Mouse (Mus musculus) thymus, postnatal 14 days (tissue): ENCODE measurements at regions not wholly inside any gene's neighbourhood (a gene's known extent, or its start where the extent isn't known, plus 50 kb on each side); places are given as distances from the start of the nearest gene placed in this dataset.
A peak's percentile ranks its signal among the peaks of the same experiment; 100 is the strongest.

Source experiments
- DNase-seq: peaks from one replicate; pipeline ENCODE4 v3.0.0; 2021

DNA sequence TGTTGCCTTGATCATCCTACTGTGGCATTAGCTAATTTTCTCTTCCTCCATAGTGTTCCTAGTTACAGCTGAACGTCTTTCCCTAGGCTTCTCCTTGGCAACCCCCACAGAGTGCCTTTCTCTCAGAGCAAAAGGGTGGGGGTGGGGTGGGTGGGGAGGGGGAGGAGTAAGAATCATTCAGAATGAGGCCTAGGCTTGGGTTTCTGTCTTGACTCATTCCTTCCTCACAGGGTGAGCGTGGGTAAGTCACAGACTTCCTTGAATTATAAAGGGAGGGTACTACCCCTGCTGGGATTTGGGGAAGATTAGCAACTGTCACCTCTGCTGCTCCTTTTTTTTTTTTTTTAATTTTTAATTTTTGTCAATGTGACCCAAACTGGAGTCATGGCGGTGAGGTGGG lies 114.5 kb downstream of the Dhx35 start:
- DNase-seq = no peak

- DNase-seq = no peak
These were observed 115.7 kb downstream of the Dhx35 start for GRCm38 (mm10) chr2:158910325-158910724.

GRCm38 (mm10) chr2:158911191-158911590 lies 116.6 kb downstream of the Dhx35 start:
- DNase-seq = no peak

GRCm38 (mm10) chr2:158912631-158913258 lies 118.1 kb downstream of the Dhx35 start:
- DNase-seq = peak; percentile 24

DNA sequence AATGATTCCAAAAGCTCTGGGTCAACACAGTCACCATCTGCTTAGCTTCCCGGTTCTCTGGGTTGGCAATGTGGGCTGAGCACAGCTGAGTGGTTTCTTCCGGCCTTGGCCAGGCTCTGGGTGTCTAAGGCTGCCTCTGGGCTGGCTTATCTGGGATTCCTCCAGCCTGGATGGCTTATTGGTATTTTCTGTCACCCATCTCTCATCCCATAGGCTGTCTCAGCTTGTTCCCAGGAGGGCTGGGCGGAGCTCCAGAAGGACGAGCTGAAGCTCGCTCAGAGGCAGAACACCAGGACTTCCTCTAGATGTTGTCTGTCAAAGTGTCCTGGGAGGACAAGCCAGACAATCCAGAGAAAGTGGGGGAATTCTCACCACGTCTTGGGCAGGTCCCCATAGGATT lies 122.8 kb downstream of the Dhx35 start:
- DNase-seq = no peak

GRCm38 (mm10) chr2:158918312-158918711 lies 123.7 kb downstream of the Dhx35 start:
- DNase-seq = no peak

GRCm38 (mm10) chr2:158921342-158922255 lies 127.0 kb downstream of the Dhx35 start:
- DNase-seq = no peak

- no peak for DNase-seq
These were observed 128.2 kb downstream of the Dhx35 start for GRCm38 (mm10) chr2:158922766-158923165.

DNA sequence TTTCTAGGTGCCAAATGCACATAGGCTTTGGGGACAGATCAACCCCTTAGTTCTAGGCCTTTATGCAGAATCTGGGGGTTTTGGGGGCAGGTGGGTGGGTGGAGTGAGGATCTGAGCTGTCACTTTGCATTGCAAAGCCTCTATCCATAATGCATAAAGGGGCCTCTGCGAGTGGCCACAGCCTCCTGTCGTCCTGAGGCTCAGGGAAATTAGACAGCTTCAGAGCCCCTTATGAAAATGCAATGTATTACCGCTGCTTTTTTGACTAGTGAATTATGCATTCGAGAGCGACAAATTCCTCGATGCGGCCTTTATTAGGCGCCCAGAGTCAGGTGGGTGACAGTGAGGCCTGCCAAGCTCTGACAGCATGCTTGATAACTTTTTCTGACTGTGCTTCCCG lies 134.9 kb downstream of the Dhx35 start:
- no peak for DNase-seq

DNA sequence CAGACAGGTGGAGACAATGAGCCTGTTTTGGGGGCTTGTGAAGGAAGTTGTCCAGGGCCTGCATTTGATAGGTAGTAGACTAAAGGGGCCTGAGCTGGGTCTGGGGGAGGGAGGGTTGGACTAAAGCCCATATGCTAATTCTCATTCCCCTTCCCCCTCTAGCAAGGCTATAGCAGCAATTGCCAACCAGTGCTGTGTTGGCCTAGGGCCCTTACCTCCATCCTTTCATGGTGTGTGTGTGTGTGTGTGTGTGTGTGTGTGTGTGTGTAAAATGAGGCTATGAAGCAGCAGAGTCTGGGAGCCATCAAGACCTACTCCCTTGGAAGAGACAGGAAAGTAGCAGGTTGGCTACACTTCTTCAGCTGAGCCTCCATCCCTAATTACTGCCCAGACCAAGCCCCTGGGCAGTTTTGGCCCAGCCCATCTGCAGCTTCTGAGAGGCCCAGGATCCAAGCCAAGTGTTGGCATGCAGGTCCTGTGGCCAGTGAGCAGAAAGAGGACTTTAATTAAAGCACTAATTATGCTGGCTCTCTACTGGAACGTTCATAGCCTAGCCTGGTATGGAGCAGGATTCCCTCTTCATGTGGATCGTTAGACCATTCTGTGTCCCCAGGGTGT lies 143.4 kb downstream of the Dhx35 start:
- no peak for DNase-seq

GRCm38 (mm10) chr2:158949418-158949817 lies 154.8 kb downstream of the Dhx35 start:
- no peak for DNase-seq

DNA sequence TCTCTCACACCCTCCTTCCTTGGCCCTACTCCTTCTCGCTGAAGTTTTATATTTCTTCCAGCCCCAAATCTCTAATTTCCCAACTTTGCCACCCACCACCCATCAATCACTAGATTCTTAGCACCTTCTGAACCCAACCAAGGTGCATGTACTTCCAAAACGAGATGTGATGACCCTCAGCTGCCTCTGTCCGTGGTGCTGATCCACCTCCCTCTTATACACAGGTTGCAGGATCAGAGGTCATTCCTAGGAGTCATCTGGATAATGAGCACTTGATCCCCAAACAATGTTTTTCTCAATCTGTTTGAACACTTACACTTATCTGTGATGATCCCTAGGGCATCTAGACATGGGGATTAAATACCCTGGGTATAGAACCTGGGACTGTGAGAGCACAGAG lies 156.5 kb downstream of the Dhx35 start:
- DNase-seq = no peak

DNA sequence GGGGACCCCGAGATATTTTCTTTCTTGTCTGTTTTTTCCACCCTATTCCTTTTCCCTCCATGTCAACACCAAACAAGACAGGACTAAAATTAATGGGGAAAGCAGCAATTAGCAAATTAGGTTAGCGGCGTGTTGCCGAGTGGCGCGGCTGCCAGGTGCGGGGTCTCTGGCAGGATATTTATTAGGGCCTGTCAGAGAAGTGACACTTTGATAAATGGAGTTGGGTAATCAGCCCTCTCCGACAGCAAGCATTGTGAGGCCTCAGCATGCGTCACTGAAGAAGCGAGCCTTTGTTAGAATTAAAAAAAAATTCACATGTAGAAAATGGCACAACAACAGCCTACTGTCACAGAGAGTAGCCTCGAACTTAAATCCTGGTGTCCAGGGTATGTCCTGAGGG lies 162.3 kb downstream of the Dhx35 start:
- no peak for DNase-seq

DNA sequence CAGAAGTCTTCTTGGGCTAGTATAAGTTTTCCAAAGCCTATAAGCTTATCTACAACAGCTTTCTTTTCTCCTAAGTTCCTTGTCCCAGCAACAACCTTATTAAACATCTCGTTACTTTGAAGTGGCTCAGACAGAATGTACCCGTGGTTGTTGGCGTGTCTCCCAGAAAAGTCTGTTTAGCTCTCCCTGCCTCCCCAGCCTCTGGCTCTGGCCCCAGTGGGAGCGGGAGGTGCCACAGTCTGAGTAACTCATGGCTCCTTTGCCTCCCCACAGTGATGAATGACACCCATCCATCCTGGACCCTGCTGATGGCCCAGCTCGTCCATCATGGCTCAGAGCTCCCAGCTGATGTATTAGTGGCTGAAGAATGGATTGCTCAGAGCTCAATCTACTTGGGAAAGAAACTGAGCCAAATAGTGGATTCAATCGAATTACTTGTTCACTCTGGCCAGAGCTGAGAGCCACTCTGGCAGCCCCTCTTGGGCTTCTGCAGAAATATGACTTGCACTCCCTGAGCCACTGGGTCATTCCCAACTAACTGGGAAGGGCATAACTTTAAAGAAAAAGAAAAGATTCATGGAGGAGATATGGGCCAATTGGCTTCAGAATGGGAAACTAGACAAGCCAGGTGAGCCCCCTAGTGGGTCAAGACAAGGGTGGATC lies 170.5 kb downstream of the Dhx35 start:
- DNase-seq = no peak

- no peak for DNase-seq
These were observed 177.6 kb downstream of the Dhx35 start for GRCm38 (mm10) chr2:158972178-158972577.

DNA sequence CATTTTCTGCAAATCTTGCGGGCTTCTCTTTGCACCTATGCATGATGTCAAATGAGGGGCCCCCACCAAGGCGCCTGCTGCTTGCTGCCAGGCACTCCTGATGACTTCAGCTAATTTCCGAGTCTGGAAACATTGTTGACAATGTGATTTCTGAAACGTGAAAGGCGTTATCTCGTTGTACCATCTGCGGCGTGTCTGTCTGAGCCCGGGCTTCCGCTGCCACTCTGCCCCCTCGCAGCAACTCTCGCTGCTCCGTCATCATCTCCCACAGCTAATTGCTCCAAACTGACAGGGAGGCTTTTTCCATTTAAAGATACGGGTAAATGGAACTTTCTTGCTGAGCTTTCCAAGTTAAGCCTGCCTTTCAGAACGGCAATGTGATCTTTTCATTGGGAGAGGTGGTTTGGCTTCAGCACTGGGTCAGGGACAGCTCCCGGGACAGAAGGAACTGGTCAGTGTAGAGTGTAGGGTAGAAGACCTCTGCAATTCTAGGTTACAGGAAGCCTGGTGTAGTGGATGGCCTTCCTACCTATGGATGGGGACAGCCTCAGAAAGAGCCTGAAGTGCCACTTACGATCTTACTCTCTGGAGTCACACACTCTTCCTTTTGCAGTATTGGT lies 191.0 kb downstream of the Dhx35 start:
- no peak for DNase-seq

GRCm38 (mm10) chr2:159002481-159003186 lies 208.0 kb downstream of the Dhx35 start:
- DNase-seq = no peak

- no peak for DNase-seq
These were observed 208.5 kb downstream of the Dhx35 start for GRCm38 (mm10) chr2:159003187-159003497.

GRCm38 (mm10) chr2:159004417-159004816 lies 209.8 kb downstream of the Dhx35 start:
- no peak for DNase-seq

GRCm38 (mm10) chr2:159012725-159013124 lies 218.1 kb downstream of the Dhx35 start:
- DNase-seq = no peak

- no peak for DNase-seq
These were observed 219.9 kb downstream of the Dhx35 start for GRCm38 (mm10) chr2:159014553-159014952.

DNA sequence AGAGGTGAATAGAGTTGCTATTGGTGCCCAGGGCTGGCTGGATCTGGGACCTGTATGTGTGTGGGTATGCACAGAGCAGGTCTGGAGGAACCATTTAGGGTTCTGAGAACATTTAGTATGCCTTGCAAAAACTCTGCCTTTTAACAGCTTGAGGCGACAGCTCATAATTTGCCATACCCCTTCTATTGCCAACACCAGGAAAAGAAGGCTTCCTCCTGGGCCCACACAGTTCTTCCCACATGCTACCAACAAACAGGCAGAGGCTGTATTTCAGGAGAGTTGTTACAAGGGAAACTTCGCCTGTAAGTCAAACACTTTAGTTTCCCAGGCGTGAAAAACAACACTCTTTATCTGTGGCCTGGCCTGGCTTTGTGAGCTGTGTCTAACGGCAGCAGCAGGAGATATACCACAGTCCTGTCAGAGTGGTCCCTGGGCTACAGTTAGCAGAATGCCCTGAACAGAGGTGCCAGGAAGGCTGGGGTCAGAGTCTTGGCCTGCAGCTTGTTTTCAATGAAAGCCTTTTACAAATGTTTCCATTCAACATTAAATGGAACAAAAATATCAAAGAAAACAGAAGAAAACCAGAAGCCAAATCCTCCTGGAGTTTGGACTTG lies 225.4 kb downstream of the Dhx35 start:
- DNase-seq = no peak
